Mouse (Mus musculus) hindbrain, postnatal 0 days (tissue): ENCODE measurements around the gene Ccdc73. TPM values are rescaled to one million over a fixed set of nuclear protein-coding genes. Genes with fewer than 3 reads are reported as not detected.
"Not testable (repeated sequence)": the region's sequence is repeated elsewhere in the genome, so short reads cannot be mapped to it uniquely, and the experiment has no call there.

Source experiments
- ATAC-seq: fragments of 200-750 bp; cut with Nextera tagmentation; 2 replicates; pipeline ENCODE4 v1.8.0; 2017; ENCODE audit warnings: mild to moderate bottlenecking, moderate TSS enrichment, moderate library complexity
- DNase-seq: peaks from one replicate; pipeline ENCODE4 v3.0.0-alpha.2; 2015; ENCODE audit warnings: low spot score
- H3K27ac ChIP-seq: fragments of 300-500 bp; sonication (generic); 2 replicates; pipeline ENCODE4 v1.5.1; 2014; ENCODE audit warnings: mild to moderate bottlenecking
- H3K27me3 ChIP-seq: fragments of 300-500 bp; sonication (generic); 2 replicates; pipeline ENCODE4 v1.6.1; 2014; ENCODE audit warnings: low read length, mixed read lengths; ENCODE audit not compliant: insufficient read depth
- H3K36me3 ChIP-seq: fragments of 300-500 bp; sonication (generic); 2 replicates; pipeline ENCODE4 v1.6.1; 2014; ENCODE audit warnings: low read length, mixed read lengths; ENCODE audit not compliant: insufficient read depth
- H3K4me1 ChIP-seq: fragments of 300-500 bp; sonication (generic); 2 replicates; pipeline ENCODE4 v1.6.1; 2014; ENCODE audit warnings: antibody characterized with exemption, low read length, mixed read lengths; ENCODE audit not compliant: insufficient read depth
- H3K4me2 ChIP-seq: fragments of 300-500 bp; sonication (generic); 2 replicates; pipeline ENCODE4 v1.6.1; 2014; ENCODE audit warnings: low read depth, mild to moderate bottlenecking, low read length, moderate library complexity, mixed read lengths
- H3K4me3 ChIP-seq: fragments of 300-500 bp; sonication (generic); 2 replicates; pipeline ENCODE4 v1.5.1; 2014; ENCODE audit warnings: low read length
- H3K9ac ChIP-seq: fragments of 300-500 bp; sonication (generic); replicated peaks from 2 replicates; pipeline ENCODE4 v1.6.1; 2014; ENCODE audit warnings: mild to moderate bottlenecking, low read length, moderate library complexity, mixed read lengths
- H3K9me3 ChIP-seq: fragments of 300-500 bp; sonication (generic); 2 replicates; pipeline ENCODE4 v1.6.1; 2016; ENCODE audit warnings: low read length, mixed read lengths
- CTCF ChIP-seq: IDR thresholded peaks from 2 replicates; pipeline ENCODE4 v1.5.1; 2016; ENCODE audit warnings: antibody characterized with exemption, control low read depth, low read depth
- WGBS: fragments of 180-500 bp; shearing (Covaris S2); extraction: QIAGEN DNeasy Blood & Tissue Kit; methylation state at CpG from one replicate; pipeline ENCODE4 v1.1.7; 2014; 5-methylcytosine and 5-hydroxymethylcytosine counted together
- polyA plus RNA-seq: library from polyadenylated mRNA; unstranded; fragments of >200 nt; fragmentation: Nextera tagmentation; extraction: Ambion mirVana; gene quantifications from 2 replicates; pipeline ENCODE4 v1.2.1, GENCODE M21; 2015
- total RNA-seq: library from RNA; depleted of rRNA; stranded (reverse); fragments of >200 nt; gene quantifications from 2 replicates; pipeline ENCODE4 v1.2.3, GENCODE M21; 2014

Gene Ccdc73
- total and polyA plus RNA-seq, 2 experiments from 2014 or later = 3.7 TPM; not detected in 1

DNA sequence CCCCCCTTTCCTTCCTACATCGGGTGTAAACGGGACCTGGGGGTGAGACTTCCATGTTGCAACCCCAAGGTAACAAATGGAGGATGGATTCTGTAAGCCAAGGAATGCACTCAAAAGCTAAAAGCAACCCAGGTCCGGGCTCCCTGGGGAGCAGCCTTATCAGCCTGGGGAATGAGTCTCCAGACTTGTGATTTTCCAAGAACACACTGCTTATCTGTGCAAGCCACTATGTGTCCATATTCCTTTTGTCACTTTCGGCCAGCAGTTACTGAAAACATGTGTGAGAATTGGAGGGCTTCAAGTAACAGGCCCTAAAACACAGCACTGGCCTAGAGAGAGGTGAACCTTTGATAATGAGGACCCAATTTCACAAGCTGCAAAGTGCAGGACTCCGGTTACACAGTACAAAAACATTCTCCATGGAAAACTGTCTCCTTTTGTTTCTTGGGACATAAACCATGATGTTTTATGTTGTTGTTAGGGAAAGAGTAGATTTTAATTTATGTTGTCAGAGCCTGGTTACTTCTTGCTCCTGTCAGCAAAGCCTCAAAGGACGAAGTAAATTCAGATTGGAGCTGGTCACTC is 155.5 kb downstream of the Ccdc73 start:
- no peak overlapping the region for H3K9ac ChIP-seq
- 85% methylated on average over 6 of the region's 6 CpGs for WGBS
- no peak overlapping the region for H3K27ac ChIP-seq
- H3K9me3 ChIP-seq = no peaks in the 10 kb centered on the region
- H3K4me2 ChIP-seq = no peak overlapping the region
- no peaks in the 10 kb centered on the region for H3K36me3 ChIP-seq
- H3K4me3 ChIP-seq = no peak overlapping the region
- ATAC-seq (no peak), DNase-seq (no peak)
- no peaks in the 10 kb centered on the region for H3K4me1 ChIP-seq
- TF ChIP-seq CTCF = no peak
- H3K27me3 ChIP-seq = no peaks in the 10 kb centered on the region

DNA sequence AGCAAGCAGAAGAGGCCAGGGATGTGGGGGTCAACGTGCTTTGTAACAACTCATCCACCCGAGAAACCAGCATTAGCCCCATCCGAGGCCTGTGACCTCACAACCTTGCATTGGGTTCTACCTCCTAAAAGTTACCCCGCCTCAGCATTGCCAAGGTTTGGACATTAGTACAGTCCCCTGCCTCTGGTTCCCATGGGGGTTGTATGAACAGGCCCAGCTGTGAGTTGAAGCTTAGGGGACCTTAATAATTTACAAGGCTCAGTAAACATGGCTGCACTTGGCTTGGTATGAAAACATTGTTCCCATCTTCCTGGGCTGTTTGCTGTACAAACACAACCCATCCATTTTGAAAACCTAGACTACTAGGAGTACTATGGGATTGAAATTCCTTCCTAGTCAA is 156.2 kb downstream of the Ccdc73 start:
- 77% methylated on average over 4 of the region's 4 CpGs for WGBS
- DNase-seq = no peak
- no peak overlapping the region for H3K4me3 ChIP-seq
- no peaks in the 10 kb centered on the region for H3K27me3 ChIP-seq
- H3K4me1 ChIP-seq = no peaks in the 10 kb centered on the region
- H3K9me3 ChIP-seq = no peaks in the 10 kb centered on the region
- no peak overlapping the region for H3K4me2 ChIP-seq
- no peaks in the 10 kb centered on the region for H3K36me3 ChIP-seq
- no peak overlapping the region for H3K9ac ChIP-seq
- no peak for TF ChIP-seq CTCF
- no peak overlapping the region for H3K27ac ChIP-seq
- no peak for ATAC-seq

DNA sequence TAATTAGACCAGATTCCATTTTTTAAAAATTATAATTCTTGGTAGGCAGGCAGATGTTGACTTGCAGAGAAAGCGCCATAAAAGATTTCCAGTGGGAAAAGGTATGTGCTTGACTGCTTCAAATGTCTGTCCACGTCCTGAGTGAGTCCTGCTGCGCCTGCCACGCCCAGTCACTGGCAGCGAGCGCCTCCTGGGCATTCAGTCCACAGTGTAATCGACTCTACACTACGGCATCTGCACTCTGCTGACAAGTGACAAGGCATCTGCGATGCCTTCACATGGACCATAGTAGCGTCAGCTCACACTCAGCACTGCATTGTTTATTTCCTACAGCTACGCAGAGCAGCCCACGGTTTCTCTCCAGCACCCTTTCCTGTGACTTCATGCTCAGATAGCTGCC is 158.0 kb downstream of the Ccdc73 start:
- not testable (repeated sequence) for H3K4me3 ChIP-seq, H3K27ac ChIP-seq, H3K36me3 ChIP-seq, ATAC-seq, H3K9me3 ChIP-seq, H3K4me2 ChIP-seq, H3K9ac ChIP-seq, DNase-seq, H3K27me3 ChIP-seq, H3K4me1 ChIP-seq
- WGBS = 71% methylated on average over 10 of the region's 12 CpGs

DNA sequence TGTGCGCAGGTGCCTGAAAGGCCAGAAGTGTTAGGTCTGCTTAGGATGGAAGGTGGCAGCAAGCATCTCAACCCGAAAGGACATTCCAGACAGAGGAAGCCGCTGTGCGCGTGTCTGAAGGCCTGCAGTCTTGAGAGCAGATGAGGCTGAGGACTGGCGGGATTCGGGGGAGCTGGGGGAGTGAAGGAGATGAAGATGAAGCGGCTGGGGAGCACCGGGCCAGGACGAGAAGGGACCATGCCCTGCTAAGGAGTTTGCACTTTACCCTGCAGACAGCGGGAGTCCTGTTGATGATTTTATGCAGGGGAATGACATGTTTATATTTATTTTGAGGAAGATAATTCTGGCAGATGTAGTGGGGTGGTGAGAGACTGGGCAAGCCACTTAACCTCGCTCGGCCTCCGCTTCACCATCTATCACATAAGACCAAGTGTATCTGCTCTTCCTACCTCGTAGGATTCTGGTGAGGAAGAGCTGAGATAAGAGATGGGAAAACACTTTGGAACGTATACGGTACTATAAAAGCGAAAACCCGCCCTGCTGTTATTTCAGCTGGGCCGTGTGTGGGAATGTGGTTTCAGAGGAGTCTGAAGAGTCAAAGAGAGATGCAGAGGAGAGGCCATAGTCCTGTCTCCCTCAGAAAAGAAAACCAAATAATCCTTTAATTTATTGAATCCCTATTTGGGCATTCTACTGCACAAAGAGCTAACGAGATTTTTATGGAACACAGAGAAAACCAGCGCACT is 159.5 kb downstream of the Ccdc73 start:
- no peaks in the 10 kb centered on the region for H3K9me3 ChIP-seq
- no peak overlapping the region for H3K9ac ChIP-seq
- no peaks in the 10 kb centered on the region for H3K4me1 ChIP-seq
- H3K27ac ChIP-seq = no peak overlapping the region
- ATAC-seq (no peak), DNase-seq (no peak)
- no peaks in the 10 kb centered on the region for H3K27me3 ChIP-seq
- H3K36me3 ChIP-seq = no peaks in the 10 kb centered on the region
- no peak for TF ChIP-seq CTCF
- WGBS = 83% methylated on average over 22 of the region's 22 CpGs
- H3K4me2 ChIP-seq = no peak overlapping the region
- no peak overlapping the region for H3K4me3 ChIP-seq

DNA sequence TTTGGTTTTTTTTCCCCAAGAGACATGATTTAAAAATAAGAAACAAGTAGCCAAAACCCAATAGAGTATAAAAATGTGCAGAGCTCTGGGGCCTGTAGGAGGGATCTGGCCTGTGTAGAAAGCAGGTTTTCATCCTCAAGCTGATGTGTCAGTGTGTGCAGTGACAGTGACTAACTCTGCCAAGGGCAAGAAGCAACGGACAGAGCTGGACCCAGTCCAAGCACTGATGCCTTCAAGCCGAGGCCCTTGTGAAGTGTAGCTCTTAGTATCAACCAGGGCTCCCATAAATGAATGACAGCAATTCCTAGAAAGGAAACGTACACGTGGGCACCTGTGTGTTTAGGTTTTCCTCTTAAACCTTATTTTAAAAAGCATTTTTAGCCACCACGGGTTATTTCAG is 161.2 kb downstream of the Ccdc73 start:
- no peak overlapping the region for H3K4me3 ChIP-seq
- 61% methylated on average over 5 of the region's 5 CpGs for WGBS
- H3K4me2 ChIP-seq = no peak overlapping the region
- no peaks in the 10 kb centered on the region for H3K36me3 ChIP-seq
- H3K4me1 ChIP-seq = no peaks in the 10 kb centered on the region
- H3K27ac ChIP-seq = no peak overlapping the region
- no peak for ATAC-seq
- DNase-seq = peak; percentile 36
- no peaks in the 10 kb centered on the region for H3K27me3 ChIP-seq
- no peaks in the 10 kb centered on the region for H3K9me3 ChIP-seq
- no peak for TF ChIP-seq CTCF
- H3K9ac ChIP-seq = no peak overlapping the region

DNA sequence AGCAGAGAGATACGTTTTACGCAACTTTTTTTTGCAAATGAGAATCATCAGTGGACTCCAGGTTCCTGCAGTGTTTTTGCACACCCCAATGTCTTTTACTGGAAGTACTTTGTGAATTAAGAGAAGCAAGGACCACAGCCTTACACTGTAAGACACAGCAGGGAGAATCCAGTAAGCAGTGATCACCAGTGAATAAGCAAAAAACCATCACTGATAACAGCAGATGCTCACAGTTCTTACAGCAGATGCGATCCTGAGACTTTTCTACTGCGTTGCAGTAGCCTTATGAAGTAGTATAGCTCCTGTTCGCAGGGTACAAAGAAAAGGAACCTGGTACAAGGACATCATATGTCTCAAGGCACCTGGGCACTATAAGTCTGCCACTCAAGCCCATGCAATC is 162.9 kb downstream of the Ccdc73 start:
- Histone ChIP-seq H3K9me3 (no peaks in the 10 kb centered on the region), H3K27ac (no peak overlapping the region), H3K4me3 (no peak overlapping the region), H3K27me3 (no peaks in the 10 kb centered on the region), H3K4me2 (no peak overlapping the region), H3K4me1 (no peaks in the 10 kb centered on the region), H3K36me3 (no peaks in the 10 kb centered on the region), H3K9ac (no peak overlapping the region)
- no peak for TF ChIP-seq CTCF
- DNase-seq = no peak
- no peak for ATAC-seq
- 95% methylated on average over 5 of the region's 5 CpGs for WGBS

DNA sequence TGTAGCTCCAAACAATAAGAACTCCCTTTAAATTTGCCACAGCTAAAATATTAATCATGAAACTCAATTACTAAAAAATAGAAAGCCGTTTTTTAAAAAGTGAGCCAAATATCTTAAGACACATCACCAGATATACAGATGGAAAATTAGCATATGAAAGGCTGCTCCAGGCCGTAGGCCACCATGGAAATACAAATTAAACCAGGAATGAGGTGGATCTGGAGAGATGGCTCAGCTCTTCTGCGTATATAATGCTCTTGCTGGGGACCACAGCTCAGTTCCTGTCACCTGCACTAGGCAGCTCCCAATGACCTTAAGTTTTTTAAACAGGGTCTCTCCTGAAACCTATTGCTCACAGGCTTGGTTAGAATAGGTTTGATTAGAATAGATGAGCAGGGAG is 166.5 kb downstream of the Ccdc73 start:
- no peak for ATAC-seq
- H3K36me3 ChIP-seq = no peaks in the 10 kb centered on the region
- H3K27ac ChIP-seq = no peak overlapping the region
- no peak for TF ChIP-seq CTCF
- DNase-seq = no peak
- no peaks in the 10 kb centered on the region for H3K4me1 ChIP-seq
- H3K9ac ChIP-seq = no peak overlapping the region
- H3K9me3 ChIP-seq = no peaks in the 10 kb centered on the region
- H3K4me2 ChIP-seq = no peak overlapping the region
- WGBS = 46% methylated on average over 3 of the region's 3 CpGs
- no peak overlapping the region for H3K4me3 ChIP-seq
- H3K27me3 ChIP-seq = no peaks in the 10 kb centered on the region
